Mouse (Mus musculus) c-Kit-positive CD71-positive TER-119-negative erythroid progenitor cells, embryonic 14.5 days (primary cell): ENCODE measurements at regions not wholly inside any gene's neighbourhood (a gene's known extent, or its start where the extent isn't known, plus 50 kb on each side); places are given as distances from the start of the nearest gene placed in this dataset.

ENCODE experiments used
- DNase-seq: peaks from one replicate; pipeline ENCODE4 v3.0.0-alpha.2; 2013; ENCODE audit warnings: low read depth

- DNase-seq: no peak
Observed at GRCm38 (mm10) chr1:35331602-35332339, 482.0 kb downstream of the Plekhb2 start.

- DNase-seq: no peak
Observed at GRCm38 (mm10) chr1:35332340-35332684, 482.5 kb downstream of the Plekhb2 start.

- DNase-seq: no peak
Observed at GRCm38 (mm10) chr1:35337647-35338046, 487.9 kb downstream of the Plekhb2 start.

- no peak for DNase-seq
Observed at GRCm38 (mm10) chr1:35338184-35338583, 488.4 kb downstream of the Plekhb2 start.

GRCm38 (mm10) chr1:35344539-35344938, 494.8 kb downstream of the Plekhb2 start:
- no peak for DNase-seq

- DNase-seq: no peak
Observed at GRCm38 (mm10) chr1:35348294-35348693, 498.5 kb downstream of the Plekhb2 start.

- DNase-seq: no peak
Observed at GRCm38 (mm10) chr1:35358981-35359380, 509.2 kb downstream of the Plekhb2 start.

GRCm38 (mm10) chr1:35361465-35361864, 511.7 kb downstream of the Plekhb2 start:
- no peak for DNase-seq

- no peak for DNase-seq
Observed at GRCm38 (mm10) chr1:35362836-35363235, 513.1 kb downstream of the Plekhb2 start.

GRCm38 (mm10) chr1:35366559-35366958, 516.8 kb downstream of the Plekhb2 start:
- DNase-seq: no peak

- DNase-seq: no peak
Observed at GRCm38 (mm10) chr1:35372751-35373150, 523.0 kb downstream of the Plekhb2 start.

- DNase-seq: no peak
Observed at GRCm38 (mm10) chr1:35380633-35381385, 531.0 kb downstream of the Plekhb2 start.

GRCm38 (mm10) chr1:35385430-35385829, 535.7 kb downstream of the Plekhb2 start:
- peak; percentile 19 for DNase-seq

GRCm38 (mm10) chr1:35388181-35388580, 538.4 kb downstream of the Plekhb2 start:
- DNase-seq: no peak

GRCm38 (mm10) chr1:35390371-35390770, 540.6 kb downstream of the Plekhb2 start:
- DNase-seq: no peak

- DNase-seq: no peak
Observed at GRCm38 (mm10) chr1:35390858-35391586, 541.2 kb downstream of the Plekhb2 start.

- DNase-seq: no peak
Observed at GRCm38 (mm10) chr1:35393550-35394118, 543.9 kb downstream of the Plekhb2 start.

- DNase-seq: no peak
Observed at GRCm38 (mm10) chr1:35400674-35401359, 551.0 kb downstream of the Plekhb2 start.

GRCm38 (mm10) chr1:35402995-35403394, 553.2 kb downstream of the Plekhb2 start:
- DNase-seq: no peak

GRCm38 (mm10) chr1:35405418-35405817, 555.6 kb downstream of the Plekhb2 start:
- no peak for DNase-seq

GRCm38 (mm10) chr1:35415646-35416045, 565.9 kb downstream of the Plekhb2 start:
- DNase-seq: no peak
